In genomic region chr13:95959651-95960476, GRCm38 (mm10) we compare ENCODE assay signal across 8 mouse cellular contexts.
DNase-seq lines count a peak whose midpoint lies in the region; ATAC-seq lines count a peak whose summit lies in the region.

No protein-coding gene starts in this region.

- 0 out of 2 replicates have a peak overlapping the region, but pooled peaks have one; percentile 18 for H3K9ac ChIP-seq in kidney, embryonic 16.5 days (replicated peaks; ENCODE audit: low read length)
- no peak overlapping the region for H3K9ac ChIP-seq in intestine, embryonic 15.5 days

- H3K36me3 ChIP-seq in kidney, embryonic 16.5 days (ENCODE audit: insufficient read depth, low read length) = no peaks in the 10 kb centered on the region
- no peaks in the 10 kb centered on the region for H3K36me3 ChIP-seq in intestine, embryonic 15.5 days

- no peaks in the 10 kb centered on the region; the same call in 1 of the 2 replicates for H3K27me3 ChIP-seq in kidney, embryonic 16.5 days (ENCODE audit: insufficient read depth, low read length)
- no peaks in the 10 kb centered on the region for H3K27me3 ChIP-seq in intestine, embryonic 15.5 days (replicated peaks)

- 0 out of 2 replicates have a peak overlapping the region, but pooled peaks have one; percentile 14 for H3K4me3 ChIP-seq in kidney, embryonic 16.5 days (ENCODE audit: low read length)
- H3K4me3 ChIP-seq in intestine, embryonic 15.5 days (replicated peaks) = no peak overlapping the region

- no peak for DNase-seq in kidney, adult 18-20 months
- DNase-seq in embryo, embryonic 11.5 days (ENCODE audit: low read depth, low spot score) = peak; percentile 40
- DNase-seq in naive thymus-derived CD4-positive, alpha-beta T cell, adult 2 months (ENCODE audit: low read depth) = peak; percentile 56
- DNase-seq in urinary bladder, postnatal 4 days (ENCODE audit: low spot score in 2 of 2) = no peak
- DNase-seq in frontal cortex, postnatal 10 days (ENCODE audit: low spot score in 2 of 2) = no peak
- no peak for DNase-seq in left cerebral cortex, adult 8-10 months (ENCODE audit: low spot score in 2 of 2)

- H3K9me3 ChIP-seq in kidney, embryonic 16.5 days (ENCODE audit: low read length) = no peaks in the 10 kb centered on the region
- no peaks in the 10 kb centered on the region for H3K9me3 ChIP-seq in intestine, embryonic 15.5 days

- 0 out of 2 replicates have a peak overlapping the region, but pooled peaks have one; percentile 31 for H3K27ac ChIP-seq in kidney, embryonic 16.5 days (ENCODE audit: low read length)
- H3K27ac ChIP-seq in intestine, embryonic 15.5 days = peak overlapping the region; percentile 67

- WGBS in kidney, embryonic 16.5 days = 7% methylated on average over 14 of the region's 14 CpGs
- WGBS in intestine, embryonic 15.5 days = 9% methylated on average over 14 of the region's 14 CpGs

- peak; percentile 43; the same call in 1 of the 2 replicates for ATAC-seq in kidney, embryonic 16.5 days (ENCODE audit: low FRiP score, low TSS enrichment)
- ATAC-seq in intestine, embryonic 15.5 days = peak; percentile 44

- peak overlapping the region; percentile 35 for H3K4me2 ChIP-seq in kidney, embryonic 16.5 days (replicated peaks; ENCODE audit: low read depth, low read length)
- H3K4me2 ChIP-seq in intestine, embryonic 15.5 days (replicated peaks) = peak overlapping the region; percentile 79

- H3K4me1 ChIP-seq in kidney, embryonic 16.5 days (ENCODE audit: insufficient read depth, low read length) = peaks cover 15% of the 10 kb centered on the region
- peaks cover 11% of the 10 kb centered on the region for H3K4me1 ChIP-seq in intestine, embryonic 15.5 days (replicated peaks)

Comparison
In these comparisons a context has a peak if more than half of its experiments do, and no peak if none do; other contexts are left out.
1. DNase-seq: peak in embryo, embryonic 11.5 days (single experiment) and naive thymus-derived CD4-positive, alpha-beta T cell, adult 2 months (single experiment); none in kidney, adult 18-20 months (single experiment), urinary bladder, postnatal 4 days (0 of 2), frontal cortex, postnatal 10 days (0 of 2) and left cerebral cortex, adult 8-10 months (0 of 2).